Mouse (Mus musculus) MEL-GATA-1-ER (cell line): ENCODE results near the gene Suox.
"Not testable (repeated sequence)": the region's sequence is repeated elsewhere in the genome, so short reads cannot be mapped to it uniquely, and the experiment has no call there.

ENCODE experiments used
- DNase-seq: peaks from one replicate; pipeline ENCODE4 v3.0.0-alpha.2; 2012; ENCODE audit warnings: low read depth; ENCODE audit errors: extremely low read depth

Gene Suox

DNA sequence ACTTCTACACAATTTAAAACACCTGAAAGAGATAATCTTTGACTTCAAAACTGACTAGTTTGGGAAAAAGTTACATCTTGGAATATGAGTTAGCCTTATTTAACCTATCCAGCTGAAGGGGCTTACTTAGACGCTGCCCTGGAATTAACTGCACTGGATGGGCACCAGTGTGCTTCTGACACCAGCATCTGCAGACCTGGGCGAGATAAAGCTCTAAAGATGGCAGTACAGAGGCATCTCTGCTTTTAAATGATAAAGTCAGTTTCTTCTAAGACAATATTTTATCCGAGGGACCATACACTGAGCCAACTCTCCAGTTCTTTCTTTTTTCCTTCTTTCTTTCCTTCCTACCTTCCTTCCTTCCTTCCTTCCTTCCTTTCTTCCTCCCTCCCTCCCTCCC, 9.1 kb downstream of the Suox start:
- DNase-seq, result no peak

DNA sequence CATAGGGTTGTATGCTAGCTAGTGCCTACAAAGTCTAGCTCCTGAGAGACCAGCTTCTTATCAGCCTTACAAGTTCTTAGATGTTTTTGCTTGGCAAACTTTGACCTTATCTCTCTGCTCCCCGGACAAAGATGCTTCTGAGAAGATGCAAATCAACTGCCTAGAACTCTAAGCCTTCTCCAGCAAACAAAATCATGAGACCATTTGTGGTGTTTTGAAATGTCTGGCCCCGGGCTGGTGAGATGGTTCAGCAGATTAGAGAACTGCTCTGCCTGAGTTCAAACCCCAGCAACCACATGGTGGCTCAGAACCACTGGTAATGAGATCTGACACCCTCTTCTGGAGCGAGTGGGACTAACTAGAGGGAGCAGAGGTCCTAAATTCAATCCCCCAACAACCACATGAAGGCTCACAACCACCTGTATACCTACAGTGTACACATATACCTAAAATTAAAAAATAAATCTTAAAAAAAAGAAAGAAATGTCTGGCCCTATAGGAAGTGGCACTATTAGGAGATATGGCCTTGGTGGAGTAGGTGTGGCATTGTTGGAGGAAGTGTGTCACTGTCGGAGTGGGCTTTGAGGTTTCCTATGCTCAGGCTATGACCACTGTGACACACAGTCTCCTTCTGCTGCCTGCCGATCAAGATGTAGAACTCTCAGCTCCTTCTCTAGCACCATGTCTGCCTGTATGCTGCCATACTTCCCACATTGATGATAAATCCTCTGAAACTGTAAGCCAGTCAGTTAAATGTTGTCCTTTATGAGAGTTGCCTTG, 10.2 kb downstream of the Suox start:
- peak; percentile 26 for DNase-seq

DNA sequence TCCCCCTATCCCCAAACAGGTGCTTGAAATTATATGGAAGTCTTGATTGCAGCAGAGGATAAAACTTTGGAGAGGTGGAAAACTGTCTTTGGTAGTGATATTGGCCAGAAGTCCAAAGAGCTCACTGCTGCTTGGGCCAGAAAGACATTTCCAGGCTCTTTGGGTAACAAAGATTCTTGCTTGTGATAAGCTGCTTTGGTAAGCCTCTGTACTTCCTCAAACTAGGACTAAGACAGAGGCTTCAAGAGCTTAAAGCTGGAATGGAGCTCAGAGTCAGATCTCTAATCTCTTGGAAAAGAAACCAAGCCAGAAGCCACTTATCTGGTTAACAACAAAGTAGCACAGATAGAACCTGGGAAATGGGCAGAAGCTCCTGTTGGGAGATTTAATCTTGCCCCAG, 11.4 kb downstream of the Suox start:
- no peak for DNase-seq

DNA sequence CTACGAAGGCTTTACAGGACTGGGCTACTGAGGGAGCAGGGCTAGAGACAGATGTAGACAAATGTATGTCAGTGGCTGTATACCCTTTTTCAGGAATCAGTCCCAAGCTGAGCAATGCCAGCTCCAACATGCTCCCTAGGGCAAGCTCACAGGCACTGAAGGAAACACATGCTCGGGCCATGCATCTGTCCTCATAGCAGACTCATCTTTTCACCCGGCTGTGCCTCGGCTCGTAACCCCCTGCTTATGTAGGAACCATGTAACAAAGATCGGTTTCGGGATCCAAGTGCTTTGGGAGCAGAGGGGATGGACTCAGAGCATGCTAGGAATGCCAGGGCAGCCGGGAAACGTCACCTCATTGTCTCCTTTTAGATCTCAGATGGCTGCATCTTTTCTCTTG, 14.4 kb downstream of the Suox start:
- DNase-seq, result no peak

DNA sequence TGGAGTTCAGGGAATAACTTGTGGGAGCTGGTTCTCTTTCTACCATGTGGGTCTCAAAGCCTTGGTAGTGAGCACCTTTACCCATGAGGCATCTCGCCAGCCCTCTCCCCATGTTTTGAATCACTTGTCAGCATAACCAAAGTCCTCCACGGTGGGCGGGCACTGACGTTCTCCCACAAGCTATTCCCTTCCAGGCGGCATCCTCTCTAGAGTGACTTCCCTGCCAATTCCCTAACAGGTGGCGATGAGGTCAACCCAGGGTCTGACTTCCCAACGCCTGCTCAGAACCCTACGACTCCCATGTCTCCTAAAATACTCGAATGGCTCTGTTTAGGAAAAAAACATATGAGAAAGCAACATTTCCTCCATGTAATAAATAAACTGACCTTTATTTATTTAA, 16.0 kb downstream of the Suox start:
- no peak for DNase-seq

DNA sequence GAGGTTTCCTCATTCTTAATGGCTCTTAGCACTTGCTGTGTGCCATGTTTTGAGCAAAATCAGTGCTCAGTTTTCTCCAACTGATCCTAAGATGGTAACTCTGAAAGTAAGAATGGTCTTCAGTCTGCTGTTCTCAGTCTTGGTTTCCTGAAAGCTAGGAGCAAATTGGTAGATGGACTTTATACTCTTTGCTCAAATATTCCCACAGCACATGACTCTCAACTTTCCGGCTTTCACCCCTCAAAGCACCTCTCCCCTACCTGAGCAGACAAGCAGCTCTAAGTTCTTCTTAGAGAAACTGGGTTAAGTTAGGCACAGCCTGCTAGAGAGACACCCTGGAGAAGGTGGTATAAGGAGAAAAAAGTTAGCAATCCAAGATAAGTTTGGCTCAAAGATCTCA, 17.1 kb downstream of the Suox start:
- no peak for DNase-seq

DNA sequence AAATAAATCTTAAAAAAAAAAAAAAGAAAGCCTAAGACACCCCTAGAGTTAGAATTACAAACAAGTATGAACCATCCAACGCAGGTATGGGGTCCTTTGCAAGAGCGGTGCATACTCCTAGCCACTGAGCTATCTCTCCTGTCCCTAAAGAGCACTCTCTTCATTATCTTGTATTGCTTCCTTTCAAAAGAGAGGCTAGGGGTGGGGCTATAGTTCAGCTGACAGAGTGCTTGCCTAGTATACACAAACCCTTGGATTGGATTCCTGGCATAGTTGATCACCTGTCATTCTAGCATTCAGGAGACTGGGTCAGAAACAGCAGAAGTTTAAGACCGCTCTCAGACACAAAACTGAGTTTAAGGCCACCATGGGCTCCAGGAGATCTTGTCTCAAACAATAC, 18.6 kb downstream of the Suox start:
- peak; percentile 33 for DNase-seq

DNA sequence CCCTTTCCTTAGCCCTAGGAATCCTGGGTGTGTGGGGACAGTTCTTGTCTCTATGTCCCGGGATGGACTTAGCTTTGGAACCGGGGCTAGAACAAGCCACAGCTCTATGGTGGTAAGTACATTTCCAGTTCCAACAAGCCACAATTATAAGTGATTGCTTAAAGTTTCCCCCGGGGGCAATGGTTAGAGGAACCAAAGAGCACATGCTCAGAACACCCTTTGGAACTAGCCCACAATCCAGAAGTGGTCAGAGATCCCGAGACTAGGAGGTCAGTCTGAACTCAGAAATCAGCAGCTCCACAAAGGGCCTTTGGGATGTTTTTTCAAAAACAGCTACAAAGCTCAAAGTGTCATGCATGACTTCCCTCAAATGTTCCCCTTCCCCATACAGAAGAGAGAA, 20.0 kb downstream of the Suox start:
- no peak for DNase-seq

DNA sequence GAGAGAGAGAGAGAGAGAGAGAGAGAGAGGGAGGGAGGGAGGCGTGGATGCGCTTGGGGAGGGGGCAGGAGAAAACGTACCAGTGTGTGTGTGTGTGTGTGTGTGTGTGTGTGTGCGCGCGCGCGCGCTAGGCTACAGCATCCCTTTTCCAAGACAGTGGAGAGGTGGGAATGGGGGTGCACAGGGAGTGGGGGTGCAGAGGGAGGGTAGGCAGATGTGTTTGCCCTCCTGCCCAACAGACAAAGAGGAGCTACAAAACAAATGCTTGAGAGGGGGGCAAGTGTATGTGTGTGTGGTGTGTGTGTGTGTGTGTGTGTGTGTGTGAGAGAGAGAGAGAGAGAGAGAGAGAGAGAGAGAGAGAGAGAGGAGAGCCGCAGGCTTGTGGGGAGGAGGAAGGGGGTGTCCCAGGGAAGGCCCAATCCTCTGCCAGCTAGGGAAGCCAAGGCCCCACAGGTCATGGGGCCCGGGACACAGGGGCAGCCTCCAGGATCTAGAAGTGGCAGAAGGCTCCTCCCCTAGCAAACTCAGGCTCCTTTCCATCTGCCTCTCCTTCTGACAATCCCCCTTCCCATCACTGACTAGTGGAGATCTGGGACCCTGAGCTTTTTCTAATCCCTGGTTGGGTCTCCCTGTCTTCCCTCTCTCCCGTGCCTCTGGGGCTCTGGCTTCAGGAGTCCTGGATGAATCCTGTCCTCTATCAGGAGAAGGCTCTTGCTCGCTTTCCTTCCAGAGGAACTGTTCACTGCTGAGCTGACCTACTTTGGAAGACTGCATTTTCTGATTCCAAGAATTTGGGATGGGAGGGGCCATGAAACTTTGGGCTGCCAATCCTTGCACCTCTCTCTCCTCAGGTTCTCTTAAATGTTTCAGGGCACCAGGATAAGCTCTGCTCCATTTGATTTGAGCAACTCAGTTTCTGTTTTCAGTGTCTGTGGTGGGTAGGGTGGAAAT, 27.5 kb downstream of the Suox start:
- no peak for DNase-seq

DNA sequence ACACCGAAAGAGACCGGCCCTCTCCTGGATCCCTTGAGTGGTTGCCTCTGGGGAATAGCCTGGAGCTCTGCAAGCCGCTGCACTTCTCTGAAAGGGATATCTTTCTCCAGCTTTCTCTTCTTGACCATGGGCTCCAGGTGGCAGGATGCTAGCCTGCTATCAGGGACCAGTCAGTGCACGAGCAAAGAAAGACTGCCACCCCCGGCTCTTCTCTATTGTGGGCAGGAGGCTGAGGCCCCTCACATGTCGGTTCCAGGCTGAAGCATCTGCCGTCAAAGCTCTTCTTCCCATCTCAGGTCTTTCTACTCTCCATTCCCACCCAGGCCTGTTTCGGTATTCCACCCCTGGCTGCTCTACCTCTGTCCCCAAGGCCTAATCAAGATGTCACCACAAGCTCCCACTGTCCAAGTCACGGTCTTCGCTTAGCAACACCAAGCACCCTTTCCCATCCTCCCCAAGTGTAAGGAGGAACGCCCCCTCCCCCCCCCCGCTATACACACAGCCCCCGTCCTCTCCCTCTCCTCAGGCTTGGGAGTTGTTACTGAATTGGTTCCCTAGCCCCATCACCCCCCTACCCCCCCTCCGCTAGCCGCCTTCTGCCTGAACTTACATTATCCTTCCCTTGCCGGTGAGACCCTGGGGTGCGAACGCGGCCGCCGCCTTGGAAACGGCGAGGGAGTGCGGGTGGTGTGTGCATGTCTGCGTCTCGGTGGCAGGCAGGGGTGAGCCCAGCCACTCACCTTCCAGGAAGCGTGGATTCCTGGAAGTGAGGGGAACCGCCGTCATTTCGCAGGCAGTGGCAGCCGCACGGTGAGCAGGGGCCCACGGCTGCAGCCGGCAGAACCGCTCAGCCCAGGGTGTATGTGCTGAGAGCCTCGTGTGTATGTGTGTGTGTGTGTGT, 28.5 kb downstream of the Suox start, which contains the start of gene Ikzf4:
Gene Ikzf4, minus strand, starts transcription at position 881 of the 901 bp plus-strand sequence.
- no peak for DNase-seq

DNA sequence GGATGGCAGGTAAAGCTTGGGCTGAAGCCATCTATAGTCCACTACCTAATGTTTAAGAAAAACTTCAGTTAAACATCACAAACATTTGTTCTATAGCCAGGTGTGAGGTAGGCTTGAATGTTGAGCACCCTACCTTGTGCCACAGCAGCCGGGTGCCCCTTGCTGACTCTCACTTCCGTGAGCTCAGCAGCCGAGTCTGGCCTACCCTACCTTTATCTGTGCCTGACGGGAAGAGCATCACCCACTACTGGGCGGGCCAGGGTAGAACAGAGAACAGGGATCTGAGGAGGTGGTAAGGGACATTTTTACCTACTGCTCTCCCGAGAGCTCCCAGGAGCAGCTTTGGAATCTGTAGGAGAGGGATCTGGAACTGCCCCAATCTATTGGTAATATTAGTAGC, 31.1 kb downstream of the Suox start:
- DNase-seq, result no peak

DNA sequence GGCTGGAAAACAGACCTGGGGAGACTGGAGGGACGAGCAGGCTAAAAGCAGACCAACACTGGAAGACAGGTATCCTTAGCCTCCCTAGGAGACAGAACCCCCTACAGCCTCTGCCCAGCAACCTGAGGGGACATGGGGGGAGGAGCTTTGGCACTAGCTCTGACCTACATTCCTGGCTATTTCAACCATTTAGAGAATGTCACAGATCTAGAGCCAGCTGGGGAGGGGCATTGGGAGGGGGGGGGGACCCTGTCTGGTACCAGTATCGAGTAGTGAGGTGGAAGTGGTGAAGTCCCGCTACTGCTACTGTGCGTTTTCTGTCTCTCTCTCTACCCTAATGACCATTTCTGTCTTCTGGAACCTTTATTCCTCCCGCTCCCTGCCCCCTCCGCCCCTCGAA, 32.0 kb downstream of the Suox start:
- DNase-seq, result no peak

DNA sequence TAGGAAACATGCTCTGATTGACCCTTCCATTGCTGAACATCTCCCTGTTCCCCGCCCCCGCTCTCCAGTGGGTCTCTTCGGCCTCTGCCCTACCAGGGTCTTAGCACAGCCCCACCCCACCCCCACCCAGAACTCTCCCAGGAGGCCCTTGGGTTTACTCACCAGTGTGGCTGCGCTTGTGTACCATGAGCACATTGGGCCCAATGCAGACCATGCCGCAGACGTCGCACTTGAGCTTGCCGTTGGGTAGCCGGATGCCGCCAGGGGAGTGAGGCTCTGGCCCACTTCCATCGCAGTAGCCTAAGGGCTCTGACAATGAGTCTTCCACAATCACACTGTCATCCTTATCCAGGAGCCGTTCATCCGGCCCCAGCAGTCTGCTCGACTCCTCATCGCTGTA, 33.0 kb downstream of the Suox start:
- no peak for DNase-seq

DNA sequence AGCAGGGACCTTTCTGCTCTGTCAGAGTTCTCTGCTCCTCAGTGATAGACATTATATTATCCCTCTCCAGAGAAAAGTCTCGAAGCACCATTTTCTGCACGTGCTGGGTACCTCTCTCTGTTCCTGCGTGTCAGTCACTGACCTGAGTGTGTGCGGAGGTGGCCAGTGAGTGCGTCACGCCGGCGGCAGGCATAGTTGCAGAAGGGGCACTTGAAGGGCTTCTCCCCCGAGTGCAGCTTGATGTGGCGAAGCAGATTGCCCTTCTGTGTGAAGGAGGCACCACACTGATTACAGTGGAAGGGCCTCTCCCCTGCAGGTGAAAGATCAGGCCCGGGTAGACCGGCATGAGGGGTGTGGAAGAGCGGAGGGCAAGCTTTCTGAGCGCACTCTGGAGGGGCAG, 33.9 kb downstream of the Suox start:
- DNase-seq, result no peak

DNA sequence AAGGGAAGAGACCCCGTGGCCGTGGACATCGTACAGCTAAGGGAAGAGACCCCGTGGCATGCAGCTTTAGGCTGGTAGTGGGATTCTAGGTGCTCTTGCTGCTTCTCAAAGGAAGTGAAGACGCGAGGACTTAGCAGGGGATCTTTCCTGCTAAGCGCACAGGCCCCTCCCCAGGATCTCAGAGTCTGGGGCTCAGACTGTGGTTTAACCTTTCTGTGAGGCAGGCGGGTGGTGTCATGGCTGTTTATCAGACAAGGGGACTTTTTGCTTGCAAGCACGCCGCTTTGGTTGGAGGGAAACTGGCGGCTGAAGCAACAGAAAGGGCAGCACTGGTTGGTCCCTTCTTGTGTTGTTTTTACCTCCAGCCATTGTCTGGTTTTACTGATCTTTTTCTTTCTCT, 36.9 kb downstream of the Suox start:
- no peak for DNase-seq

DNA sequence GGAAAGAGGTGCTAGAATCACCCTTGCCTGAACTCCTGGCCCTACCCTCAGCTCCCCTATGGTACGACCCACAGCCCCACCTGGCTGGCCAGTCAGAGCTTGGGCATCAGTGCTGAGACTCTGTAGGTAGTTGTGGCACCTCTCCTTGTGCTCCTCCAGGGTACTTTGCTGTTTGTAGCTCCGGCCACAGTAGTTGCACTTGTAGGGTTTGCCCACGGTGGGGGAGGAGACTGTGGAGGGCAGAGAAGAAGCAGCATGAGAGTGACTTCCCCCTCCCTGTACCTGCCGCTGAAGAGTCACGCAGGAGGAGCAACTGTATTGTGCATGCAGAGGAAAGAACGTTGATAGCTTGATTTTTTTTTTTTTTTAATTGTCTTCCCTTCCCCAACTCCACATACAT, 37.3 kb downstream of the Suox start:
- no peak for DNase-seq

DNA sequence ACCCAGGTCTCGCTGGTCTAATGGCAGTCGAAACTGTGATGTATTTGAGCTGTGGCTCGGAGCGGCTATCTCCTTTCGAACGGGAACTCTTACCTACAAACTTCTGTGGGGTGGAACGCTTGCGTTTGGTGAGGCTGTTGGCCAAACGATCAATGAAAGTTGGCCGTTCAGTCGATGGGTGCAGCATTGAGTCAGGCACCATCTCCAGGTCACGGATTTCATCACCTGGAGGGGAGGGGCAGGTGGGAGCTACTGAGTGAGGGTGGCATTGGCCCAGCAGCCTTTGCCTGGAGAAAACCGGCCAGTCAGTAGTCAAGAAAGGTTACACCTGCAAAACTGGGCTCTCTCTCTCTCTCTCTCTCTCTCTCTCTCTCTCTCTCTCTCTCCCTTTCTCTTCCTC, 38.2 kb downstream of the Suox start:
- DNase-seq, result no peak

DNA sequence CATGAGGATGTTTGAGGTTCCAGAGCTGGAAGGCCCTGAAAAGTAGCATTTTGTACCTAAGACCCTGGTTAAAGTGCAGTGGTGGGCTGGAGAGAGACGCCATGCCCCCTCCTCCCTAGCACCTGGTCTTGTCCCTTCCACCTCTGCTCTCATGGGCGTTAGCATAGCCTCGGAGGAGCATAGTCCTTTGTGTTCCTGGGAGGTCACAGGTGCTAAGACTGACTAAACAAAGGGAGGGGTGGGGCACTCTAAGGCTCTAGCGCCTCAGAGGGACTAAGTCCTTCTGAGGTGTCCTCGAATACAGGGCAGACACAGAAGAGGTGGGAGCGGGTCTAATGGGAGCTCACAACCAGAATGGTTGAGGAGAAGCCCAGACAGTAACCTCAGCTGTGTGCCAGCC, 42.3 kb downstream of the Suox start:
- DNase-seq, result no peak

DNA sequence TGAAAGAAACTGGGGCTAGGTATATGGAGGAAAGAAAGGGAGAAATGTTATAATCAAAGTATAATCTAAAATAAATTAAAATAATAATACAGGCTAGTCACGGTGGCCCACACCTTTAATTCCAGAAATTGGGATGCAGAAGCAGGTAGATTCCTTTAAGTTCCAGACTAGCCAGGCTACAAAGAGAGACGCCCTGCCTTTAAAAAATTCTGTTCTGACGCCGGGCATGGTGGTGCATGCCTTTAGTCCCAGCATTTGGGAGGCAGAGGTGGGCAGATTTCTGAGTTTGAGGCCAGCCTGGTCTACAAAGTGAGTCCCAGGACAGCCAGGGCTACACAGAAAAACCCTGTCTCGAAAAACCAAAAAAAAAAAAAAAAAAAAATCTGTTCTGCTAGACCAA, 43.6 kb downstream of the Suox start:
- DNase-seq, result not testable (repeated sequence)

DNA sequence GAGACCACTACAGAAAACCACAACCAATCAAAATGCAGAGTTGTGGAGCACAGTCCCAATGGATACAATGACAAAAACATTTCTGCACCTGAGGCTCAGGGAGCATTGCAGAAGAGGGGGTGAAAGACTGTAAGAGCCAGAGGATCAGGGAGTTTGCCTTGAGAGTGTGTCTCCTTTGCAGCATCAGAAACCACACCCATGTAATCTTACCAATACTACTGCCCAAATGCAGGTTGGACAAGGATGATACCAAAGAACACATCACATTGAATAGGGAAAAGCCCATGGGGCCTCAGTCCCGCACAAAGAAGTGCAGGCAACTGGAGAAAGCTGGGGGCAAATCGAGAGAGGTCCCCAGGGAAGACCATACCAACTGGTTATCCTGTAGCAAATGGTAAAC, 44.1 kb downstream of the Suox start:
- no peak for DNase-seq
